Mouse (Mus musculus) thymus, postnatal 4 days (tissue): ENCODE measurements around the gene Gna11.

Source experiments
- DNase-seq: peaks from one replicate; pipeline ENCODE4 v3.0.0; 2021

Gene Gna11

DNA sequence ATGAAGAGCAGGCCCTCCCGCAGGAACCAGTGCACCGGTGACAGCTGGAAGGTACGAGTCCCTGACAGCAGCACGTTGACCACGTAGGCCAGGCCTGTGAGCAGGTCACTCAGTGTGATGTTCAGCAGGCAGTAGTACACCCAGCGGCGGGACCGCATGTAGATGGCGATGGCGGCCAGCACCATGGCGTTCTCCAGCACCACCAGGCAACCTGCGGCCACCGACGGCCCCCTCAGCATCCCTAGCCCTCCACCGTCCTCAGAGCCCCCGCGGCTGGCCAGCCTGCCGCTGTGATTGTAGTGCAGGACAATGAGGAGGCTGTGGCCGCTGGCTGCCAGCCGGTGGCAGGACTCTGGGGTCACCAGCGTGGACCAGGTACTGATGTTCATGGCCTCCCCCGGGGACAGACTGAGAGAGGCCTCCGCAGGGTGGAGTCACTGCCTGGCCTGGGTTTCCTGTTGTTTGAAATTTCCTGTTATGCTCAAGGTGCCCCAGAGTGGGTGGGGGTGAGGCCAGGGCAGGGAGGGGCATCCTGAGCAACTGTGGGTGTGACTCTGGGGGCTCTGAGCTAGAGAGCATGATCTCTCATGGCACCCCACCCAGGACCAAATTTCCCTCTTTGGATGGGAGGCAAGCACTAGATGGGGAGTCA is 45.6 kb downstream of the Gna11 start:
- DNase-seq = peak; percentile 84

DNA sequence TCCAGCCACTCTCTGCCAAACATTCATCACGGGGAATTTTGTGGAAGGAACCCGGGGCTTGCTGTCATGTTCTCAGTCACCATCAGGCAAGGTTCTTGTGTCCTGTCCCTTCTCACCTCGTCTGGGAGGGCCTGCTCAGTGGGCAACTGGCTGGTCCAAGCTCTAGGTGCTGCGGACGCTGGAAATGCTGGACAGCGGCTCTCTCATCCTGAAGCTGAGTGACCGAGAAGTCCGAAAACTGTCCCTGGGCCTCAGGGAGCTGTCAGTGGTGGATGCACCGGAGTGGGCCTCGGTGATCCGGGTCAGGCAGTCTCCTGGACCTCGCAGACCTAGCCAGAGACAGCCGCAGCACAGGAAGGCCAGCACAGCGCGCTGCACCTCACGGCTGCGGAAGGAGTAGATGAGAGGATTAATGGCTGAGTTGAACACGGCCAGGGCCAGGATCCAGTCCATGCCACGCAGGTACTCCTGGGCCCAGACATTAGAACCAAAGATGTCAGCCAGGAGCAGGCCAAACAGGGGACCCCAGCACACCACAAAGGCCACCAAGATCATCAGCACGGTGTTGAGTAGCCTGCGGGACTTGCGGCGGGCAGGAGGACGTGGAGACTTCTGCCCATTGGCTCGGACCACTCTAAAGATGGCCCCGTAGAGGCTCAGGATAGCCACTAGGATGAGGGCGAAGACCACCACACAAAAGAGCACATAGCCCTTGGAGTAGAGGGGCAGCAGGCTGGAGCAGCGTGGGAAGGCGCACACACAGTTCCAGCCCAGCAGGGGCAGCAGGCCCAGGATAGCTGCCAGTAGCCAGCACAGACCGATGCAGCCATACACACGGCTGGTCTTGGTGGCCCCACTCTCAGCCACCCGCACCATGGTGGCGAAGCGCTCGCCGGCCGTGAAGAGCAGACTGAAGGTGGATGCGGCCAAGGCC is 46.4 kb downstream of the Gna11 start:
- peak; percentile 66 for DNase-seq

DNA sequence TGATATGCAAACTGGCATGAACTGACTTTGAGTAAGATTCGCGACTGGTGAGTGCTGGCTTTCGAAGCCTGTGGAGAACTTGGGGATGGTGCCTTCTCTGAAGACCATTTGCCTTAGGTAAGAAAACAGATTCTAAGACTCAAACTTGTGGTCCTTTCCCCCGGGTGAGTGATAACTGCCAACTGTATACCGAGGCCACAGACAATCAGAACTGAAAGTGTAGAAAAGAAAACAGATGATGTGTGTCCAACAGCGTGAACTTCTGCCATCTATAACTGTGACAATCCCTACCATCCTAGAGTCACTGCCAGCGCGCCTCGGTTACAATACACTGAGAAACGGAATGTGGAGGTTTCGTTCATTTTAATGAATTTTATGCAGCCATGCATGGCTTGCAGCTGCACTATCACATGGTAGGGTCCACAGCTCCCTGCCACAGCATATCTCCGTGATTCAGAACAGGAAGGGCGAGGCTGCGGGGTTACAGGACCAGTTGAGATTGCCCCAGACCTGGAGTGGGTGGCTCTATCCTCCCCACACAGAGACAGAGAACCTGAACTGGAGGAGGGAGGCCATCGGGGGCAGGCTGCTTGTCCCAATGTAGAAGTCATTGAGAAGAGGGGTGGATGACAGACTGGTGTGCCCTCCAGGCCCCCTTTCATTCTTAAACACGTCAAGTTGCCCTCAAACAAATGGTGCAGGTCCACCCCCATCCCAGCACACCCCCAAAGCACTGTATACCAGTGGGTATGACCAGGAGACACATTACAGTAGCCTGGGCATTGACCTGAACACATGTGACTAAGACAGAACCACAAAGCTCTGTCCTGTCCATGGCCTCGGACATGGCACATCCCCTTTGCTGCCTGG is 47.4 kb downstream of the Gna11 start:
- peak; percentile 57 for DNase-seq

DNA sequence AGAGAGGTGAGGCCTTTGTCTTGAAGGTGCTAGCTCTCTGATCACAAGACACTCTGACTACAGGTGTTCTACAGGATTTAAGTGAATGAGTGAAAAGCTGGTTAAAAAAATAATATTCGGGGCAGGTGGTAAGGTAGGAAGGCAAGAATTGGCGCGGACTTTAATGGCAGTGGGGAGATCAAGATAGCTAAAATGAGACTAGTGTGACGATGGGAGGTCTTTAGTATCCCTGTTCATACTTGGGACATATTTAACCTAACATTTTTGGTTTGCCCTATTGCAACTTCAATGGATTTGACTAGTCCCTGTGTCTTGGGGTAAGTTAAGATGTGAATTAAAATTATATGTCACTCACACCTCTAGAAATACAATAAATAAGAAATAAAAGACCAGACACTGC is 48.0 kb downstream of the Gna11 start:
- no peak for DNase-seq

DNA sequence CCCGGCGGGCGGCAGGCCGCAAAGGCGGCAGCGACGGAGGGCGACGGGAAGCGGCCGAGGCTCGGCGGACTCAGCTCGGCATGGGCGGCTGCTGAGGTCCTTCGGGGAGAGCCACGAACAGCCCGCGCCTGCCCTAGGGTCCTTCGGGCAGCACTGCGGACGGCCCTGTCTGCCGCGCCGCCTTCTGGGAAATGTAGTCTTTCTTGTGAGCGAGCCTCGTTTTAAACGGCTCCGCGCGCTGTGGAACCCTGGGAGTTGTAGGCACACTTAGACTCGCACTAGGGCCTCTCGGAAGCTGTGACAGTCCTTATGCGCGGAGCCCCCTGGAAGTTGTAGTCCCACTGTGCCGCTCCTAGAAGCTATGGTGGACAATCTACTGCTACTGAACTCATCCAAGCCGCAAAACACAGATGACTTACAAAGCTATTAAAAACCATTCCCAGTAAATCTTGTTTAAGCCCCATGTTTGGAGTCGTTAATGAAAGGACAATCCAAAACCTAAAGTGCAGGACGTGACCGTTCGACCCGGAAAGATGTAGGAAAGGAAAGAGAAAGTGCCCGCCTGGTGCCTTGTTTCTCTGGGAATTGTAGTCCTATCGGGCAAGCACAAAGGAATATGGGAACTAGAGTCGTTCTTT is 48.6 kb downstream of the Gna11 start, which contains the start of gene Ncln:
Ncln (minus strand) TSS at position 129 of the 638 bp plus-strand sequence.
- DNase-seq = peak; percentile 98

DNA sequence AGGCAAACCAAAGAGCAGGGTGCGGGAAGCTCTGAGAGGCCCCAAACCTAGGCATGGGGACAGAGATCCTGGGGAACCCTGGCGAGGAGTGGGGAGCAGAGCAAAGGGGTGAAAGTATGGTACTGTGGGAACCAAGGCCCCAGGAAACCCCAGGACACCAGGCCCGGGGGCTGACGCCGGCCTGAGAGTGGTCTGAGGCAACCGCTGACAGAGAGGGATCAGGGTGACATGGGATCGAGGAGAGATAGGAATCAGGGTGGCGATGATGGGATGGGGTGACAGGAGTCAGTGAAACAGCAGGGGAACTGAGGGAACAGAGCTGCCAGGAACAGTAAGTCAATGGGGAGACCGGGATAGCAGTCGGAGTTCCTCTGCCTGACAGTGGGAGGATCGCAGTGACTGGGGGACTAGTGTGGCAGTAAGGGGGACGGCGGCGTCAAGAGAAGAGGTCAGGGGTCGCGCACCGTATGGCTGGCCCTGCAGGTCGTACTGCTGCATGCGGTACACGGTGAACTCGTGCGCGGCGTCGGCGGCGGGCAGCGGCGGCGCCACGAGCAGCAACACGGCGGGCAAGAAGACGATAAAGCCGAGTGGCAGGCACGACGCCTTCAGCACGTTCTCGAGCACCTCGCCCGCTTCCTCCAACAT is 49.2 kb downstream of the Gna11 start:
- no peak for DNase-seq

DNA sequence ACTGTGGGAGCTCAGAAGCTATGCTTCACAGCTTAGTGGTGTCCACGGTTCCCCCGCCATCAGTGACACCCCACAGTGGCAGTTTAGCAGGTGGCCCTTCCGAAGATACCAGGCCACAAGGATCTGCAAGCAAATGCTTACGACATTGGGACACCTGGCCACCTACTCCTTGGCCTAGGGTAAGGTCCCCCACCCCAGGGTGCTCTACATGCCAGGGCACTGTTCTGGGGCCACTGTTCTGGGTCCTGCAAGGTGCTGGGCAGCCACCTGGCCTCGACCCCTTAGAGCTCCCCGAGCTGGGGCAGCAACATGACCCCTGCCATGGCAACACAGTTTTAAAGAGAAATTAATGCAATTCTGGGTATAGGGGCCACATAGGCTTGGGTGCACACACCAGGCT is 49.8 kb downstream of the Gna11 start:
- no peak for DNase-seq

DNA sequence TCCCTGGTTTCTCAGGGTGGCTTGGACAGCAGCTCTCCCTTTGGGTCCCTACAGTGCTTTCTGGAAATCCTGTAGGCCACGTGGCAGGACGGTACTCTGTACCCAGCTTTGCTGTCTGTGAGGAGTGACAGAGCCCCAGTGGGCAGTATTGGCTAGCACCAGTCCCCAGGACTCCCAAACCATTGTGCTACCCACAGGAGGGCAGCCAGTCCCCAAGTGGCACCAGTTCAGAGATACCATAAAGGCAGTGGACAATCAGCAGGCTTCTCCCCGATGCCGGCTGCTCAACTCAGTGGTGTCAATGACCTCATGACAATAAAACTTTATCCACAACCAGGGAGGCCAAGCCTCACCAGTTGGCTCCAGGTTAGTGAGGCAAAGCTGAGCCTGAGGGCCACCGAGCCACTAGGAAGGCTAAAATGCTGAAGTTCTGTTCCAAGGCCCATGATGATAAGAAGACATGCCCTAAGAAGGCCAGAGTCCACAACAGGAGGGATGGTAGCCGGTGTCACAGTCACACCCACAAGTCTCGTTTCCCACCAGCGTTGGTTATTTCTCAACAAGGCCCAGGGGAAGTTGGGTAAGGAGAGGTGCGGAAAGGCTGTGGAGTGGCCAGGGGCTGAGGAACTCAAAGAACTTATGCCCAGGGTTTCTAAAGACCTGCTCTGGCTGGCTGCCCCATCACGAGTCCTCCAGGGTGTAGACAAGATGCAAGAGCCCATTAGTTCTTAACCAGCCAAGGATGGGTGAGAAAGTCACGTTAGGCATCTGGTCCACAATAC is 50.5 kb downstream of the Gna11 start:
- no peak for DNase-seq

DNA sequence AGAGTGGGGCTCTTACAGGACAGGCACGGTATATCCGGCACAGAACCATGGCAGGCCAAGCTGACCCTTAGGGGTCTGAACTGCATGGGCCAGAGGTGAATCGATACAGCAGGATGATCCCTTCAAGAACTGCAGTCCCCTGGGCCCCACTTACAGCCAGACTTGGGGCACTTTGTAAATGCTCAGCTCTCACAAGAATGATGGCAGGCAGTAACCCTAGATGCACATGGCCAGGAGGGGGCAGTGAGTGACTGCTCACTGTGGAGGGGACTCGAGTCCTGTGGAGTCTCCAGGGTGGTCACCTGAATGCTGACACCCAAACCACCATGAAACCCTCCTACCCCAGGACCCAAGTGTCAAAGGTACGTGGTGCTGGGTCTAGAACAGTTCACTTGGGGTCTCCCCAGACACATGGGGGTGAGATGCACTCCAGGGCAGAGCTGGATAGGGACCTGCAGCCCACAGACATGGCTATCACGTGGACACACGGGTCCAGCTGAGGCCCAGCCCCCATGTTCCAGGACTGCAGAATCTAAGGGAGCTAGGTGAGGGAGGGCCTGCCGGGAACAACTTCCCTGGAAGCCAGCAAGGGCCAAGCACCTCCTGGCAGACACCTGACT is 51.3 kb downstream of the Gna11 start:
- DNase-seq = peak; percentile 73

DNA sequence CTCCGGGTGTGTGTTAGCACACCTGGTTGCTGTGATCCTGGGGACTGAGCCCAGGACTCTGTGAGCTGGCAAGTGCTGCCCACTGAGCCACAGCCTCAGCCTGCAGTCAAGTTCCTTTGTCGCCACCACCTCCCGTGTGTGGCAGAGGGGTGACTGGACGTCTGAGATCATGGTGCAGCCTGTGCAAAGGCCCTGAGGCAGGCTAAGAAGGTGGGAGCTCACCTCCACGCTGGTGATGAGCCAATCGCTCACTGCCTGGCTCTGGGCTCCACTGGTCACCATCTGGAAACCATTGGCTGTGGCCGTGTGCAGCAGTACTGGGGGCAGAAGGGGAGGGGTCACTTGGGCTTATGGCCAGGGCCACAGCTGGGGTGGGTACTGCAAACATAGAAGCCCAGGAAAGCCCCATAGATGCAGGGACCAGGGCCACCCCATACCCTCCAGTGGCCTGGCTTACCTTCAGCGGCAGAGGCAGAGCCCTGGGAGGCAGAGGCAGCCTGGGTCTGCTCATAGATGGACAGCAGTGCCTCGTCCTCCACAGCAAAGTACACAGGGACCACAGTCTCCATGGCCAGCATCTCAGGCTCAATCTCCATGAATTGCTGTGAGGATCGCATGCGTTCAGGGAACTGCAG is 52.3 kb downstream of the Gna11 start:
- no peak for DNase-seq

DNA sequence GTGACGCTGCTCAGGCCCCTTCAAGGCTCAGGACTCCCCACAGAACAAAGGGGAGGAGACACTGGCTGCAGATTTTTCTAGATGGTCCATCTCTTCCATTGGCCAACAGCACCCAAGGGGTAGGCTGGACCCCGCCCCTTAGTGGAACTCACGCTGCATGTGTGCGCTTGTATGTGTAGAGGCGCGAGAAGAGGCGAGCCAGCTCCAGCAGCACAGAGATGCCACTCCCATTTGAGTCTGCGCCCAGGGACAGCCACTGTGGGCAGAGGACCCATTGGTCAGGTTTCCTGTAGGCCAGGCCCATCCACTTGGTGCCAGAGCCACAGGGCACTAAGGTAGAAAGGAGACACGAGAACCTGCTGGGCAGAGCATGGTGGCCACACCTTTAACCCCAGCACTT is 54.0 kb downstream of the Gna11 start:
- no peak for DNase-seq

DNA sequence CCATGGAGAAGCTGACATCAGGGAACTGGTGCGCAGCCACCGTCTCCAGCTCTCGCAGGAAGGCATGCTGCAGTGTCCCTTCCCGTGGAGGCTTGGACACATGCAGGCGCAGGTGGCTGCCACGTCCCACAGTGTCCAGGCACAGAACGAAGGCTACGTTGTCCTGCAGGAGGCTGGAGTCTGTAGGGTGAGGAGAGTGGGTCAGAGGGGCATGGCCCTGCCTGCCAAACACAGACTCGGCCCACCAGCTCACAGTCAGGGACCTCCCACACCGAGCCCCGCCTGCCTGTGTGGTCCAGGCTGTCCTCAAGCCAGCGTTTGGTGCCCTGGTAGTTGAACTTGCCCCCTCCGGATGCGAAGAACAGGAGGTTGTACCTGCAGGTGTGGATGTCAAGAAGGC is 55.0 kb downstream of the Gna11 start:
- DNase-seq = no peak

DNA sequence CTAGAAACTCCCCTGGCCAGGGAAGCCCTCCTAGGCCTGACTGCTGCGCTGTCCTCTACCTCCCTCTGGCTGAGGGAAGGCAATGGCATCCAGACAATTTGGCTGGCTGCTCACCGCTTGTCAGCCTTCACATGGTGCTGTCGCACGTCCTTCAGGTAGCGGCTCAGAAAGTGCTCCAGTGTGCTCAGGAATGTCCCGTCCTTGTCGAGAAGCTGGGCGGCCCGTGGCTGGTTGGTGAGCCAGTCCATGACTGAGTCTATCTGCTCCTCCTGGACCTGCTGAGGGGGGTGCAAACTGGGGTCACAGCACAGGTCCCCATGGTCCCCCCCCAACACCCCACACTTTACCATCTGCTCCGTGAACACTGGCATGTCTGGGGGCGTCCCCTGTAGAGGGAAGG is 56.9 kb downstream of the Gna11 start:
- no peak for DNase-seq

DNA sequence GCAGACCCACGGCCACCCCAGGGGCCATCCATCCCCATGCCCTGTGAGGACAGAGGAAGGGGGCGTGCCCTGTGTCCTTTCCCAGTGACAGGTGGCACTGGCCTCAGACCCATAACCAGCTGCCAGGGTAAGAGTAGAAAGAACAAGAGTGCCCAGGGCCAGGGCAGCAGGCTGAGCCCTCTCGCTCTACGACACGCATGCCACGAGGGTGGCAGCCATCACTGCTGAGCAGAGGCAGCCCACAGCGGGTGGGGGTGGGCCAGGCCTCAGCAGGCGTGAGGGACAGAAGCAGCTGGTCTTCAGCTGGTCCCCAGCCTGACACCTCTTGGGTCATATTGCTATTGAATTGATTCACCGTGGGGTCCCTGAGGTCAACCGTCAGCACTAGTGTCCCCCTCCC is 58.5 kb downstream of the Gna11 start:
- no peak for DNase-seq

DNA sequence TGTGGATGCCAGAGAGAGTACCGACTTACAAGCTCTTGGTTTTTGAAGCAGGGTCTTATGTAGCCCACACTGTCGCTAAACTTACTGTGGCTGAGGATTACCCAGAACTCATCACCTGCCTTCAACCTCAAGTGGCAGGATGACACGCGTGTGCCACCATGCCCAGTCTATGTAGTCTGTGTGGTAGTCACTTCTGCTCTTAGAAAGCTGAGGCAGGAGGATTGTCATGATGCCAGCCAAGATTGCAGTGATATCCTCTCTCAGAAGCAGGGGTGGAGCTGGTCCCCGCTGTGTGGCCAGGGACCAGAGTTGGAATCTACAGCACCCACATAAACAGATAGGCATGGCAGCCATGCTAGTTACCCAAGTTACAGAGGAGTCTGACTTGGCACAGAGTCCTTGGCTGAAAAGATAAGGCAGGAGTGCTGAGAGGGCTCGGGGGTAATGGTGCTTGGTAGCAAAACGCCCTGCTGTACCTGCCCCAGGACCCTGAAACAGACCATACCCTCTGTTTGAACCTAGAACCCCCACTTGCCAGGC is 59.4 kb downstream of the Gna11 start:
- no peak for DNase-seq

DNA sequence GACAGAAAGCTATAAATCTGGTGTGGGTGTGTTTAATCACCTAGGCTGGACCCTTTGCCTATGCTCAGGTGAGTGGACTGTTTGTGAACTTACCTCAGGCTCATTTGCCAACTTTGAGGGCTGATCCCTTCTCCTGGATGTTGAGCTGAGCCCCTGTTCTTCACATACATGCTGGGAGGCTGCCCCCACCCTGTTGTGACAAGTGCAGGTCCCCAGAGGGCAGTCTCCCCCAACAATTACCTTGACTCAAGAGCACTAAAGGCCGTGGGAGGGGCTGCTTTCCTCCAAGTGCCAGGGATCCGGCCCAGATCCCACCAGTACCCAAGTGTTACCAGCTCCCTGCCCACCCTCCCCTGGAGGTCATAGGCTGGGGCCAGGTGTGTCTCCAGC is 59.9 kb downstream of the Gna11 start:
- peak; percentile 68 for DNase-seq

DNA sequence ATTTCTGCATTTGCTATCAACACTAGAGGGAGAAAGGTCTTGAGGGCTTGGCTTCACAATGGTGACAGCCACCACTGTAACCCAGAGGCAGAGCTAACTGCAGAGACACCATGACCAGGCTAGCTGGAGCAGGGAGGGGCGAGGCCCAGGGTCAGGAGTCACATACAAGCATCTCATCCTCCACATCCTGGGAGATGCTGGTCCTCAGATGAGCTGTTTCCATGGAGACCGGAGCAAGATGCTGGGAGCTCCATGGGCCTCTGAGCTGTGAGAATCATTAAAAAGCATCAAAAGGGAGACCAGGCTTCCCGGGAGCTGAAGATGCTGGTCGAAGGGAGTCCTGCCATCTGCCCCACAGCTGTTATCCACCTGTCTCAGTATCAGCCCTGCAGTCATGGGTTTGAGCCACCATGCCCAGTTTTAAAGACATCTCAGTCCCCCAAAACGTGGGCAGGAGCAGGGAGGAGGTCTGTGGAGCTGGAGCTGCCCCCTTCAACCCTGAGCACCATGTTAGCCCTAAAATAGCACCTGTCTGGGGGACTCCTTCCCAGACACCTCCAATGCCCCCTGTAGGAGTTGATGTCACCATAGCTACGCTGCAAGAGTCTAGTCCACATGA is 60.4 kb downstream of the Gna11 start:
- peak; percentile 17 for DNase-seq

DNA sequence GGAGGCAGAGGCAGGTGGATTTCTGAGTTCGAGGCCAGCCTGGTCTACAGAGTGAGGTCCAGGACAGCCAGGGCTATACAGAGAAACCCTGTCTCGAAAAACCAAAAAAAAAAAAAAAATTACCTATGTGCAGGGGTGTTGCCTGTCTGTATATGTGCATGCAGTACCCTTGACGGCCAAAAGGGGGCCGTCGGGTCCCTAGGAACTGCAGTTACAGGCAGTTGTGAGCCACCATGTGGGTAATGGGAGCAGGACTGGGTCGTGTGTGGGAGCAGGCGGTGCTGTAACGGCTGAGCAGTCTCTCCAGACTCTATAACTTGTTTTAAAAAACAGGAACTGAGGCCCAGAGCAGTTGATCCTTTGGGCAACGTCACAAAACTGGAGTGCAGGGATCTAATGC is 61.0 kb downstream of the Gna11 start:
- DNase-seq = peak; percentile 73

DNA sequence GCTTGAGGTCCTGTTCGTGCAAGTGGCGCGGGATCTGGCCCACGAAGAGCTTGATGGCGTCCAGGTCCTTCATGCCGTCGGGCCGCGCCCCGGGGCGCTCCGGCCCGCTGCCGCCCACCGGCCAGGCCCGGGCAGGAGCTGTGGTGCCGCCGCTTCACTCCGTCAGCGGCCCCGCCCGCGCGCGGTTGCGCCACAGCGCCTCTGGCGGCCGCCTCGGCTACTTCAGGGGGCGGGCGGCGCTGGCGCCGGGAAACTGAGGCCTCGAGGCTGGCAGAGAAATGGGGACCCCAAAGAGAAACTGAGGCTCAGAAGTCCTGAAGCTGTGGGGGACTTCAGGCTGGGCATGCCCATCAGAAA is 62.5 kb downstream of the Gna11 start, which contains the start of gene Celf5:
Celf5 (minus strand) TSS at position 177 of the 357 bp plus-strand sequence.
- DNase-seq = peak; percentile 80
